Comparison of ENCODE assay signal across 11 mouse cellular contexts in the genomic region with DNA sequence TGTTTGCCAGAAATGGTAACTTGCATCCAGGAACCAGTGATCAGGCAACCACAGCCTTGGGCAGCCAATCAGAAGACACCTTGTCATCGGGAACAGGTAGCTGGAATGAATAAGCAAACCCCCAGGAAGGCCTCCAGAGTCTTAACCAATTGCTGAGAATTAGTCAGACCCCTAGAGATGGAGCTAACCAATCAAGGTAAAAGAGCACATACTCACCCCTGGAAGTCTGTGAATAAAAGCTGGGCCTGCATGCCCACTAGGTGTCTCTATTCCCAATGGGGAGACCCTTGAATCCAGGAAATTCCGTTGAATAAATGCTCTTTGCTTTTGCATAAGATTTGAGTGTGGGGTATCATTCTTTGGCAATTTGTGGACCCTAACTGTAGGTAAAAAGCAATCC. TPM values are rescaled to one million over a fixed set of nuclear protein-coding genes. Genes with fewer than 3 reads are reported as not detected.
DNase-seq lines count a peak whose midpoint lies in the region; ATAC-seq and TF ChIP-seq lines count a peak whose summit lies in the region.
"Had no signal": no experiment of that assay in that cellular context is flagged by ENCODE, and none has a peak within 500 bp of the region (broad histone marks: within the 10 kb centered on the region; RNA-seq: fewer than 3 reads in every experiment).

No protein-coding gene starts in this region.

- H3K36me3 ChIP-seq in E14TG2a.4 (ENCODE audit: insufficient read depth, low read length), result no peaks in the 10 kb centered on the region
- H3K36me3 ChIP-seq: embryonic facial prominence, embryonic 13.5 days; heart, embryonic 13.5 days had no signal

- H3K27me3 ChIP-seq in E14TG2a.4 (ENCODE audit: insufficient read depth, low read length), result no peaks in the 10 kb centered on the region; the same call in none of the 2 replicates
- H3K27me3 ChIP-seq: embryonic facial prominence, embryonic 13.5 days; heart, embryonic 13.5 days had no signal

- DNase-seq in kidney, adult 9 months, result peak; percentile 42
- no peak for DNase-seq in kidney, adult 18-20 months
- DNase-seq in 416B (ENCODE audit: low read depth), result peak; percentile 43
- DNase-seq in embryo, embryonic 11 days, result peak; percentile 48
- no peak for DNase-seq in right cerebral cortex, adult 2 months (ENCODE audit: low spot score in 2 of 2)
- DNase-seq: thymus, postnatal 14 days had no signal

- peak; percentile 54 for TF ChIP-seq CTCF in E14TG2a.4 (conservative IDR thresholded peaks at IDR 0.05; ENCODE audit: low read length)

- no peak for ATAC-seq in activated CD4-positive, CD25-positive, alpha-beta regulatory T cell, adult 4 months
- no peak for ATAC-seq in monocyte, adult 5-6 weeks (replicated peaks; ENCODE audit: insufficient number of reproducible peaks, low FRiP score, low TSS enrichment, poor library complexity, severe bottlenecking)

- H3K4me1 ChIP-seq in E14TG2a.4 (replicated peaks; ENCODE audit: low read depth, low read length), result peaks cover 8% of the 10 kb centered on the region

- no peaks in the 10 kb centered on the region for H3K9me3 ChIP-seq in E14TG2a.4 (ENCODE audit: low read length)
- H3K9me3 ChIP-seq: embryonic facial prominence, embryonic 13.5 days; heart, embryonic 13.5 days had no signal

- H3K4me3 ChIP-seq in E14TG2a.4 (replicated peaks; ENCODE audit: low read length), result no peak overlapping the region
- H3K4me3 ChIP-seq: embryonic facial prominence, embryonic 13.5 days; heart, embryonic 13.5 days had no signal

RNA-seq across cellular contexts. Expression of a gene that starts 4.9 kb away (rescaled TPM):
- polyA plus RNA-seq in activated CD4-positive, CD25-positive, alpha-beta regulatory T cell, adult 4 months (2017; shearing (Covaris generic)), result 1 to 10 TPM; 5.2 to 7.1 TPM
- 6.6 to 14.2 TPM (median 7.1 TPM) in 3 replicates for total RNA-seq in monocyte, adult 5-6 weeks (2017)

RNA-seq across cellular contexts. Expression of a gene that starts 5.4 kb away (rescaled TPM):
- polyA plus RNA-seq in activated CD4-positive, CD25-positive, alpha-beta regulatory T cell, adult 4 months (2017; shearing (Covaris generic)), result 10 to 100 TPM; 39.7 to 56.1 TPM
- total RNA-seq in monocyte, adult 5-6 weeks (2017), result 37.6 to 62.3 TPM (median 38.3 TPM) in 3 replicates

RNA-seq across cellular contexts. Expression of a gene that starts 42.8 kb away (rescaled TPM):
- polyA plus RNA-seq in activated CD4-positive, CD25-positive, alpha-beta regulatory T cell, adult 4 months (2017; shearing (Covaris generic)), result under 1 TPM; 0.46 to 0.78 TPM
- total RNA-seq in monocyte, adult 5-6 weeks (2017), result 0.29 TPM in 1 of 3 replicates, not detected in the others

Comparison
In these comparisons a context has a peak if more than half of its experiments do, and no peak if none do; other contexts are left out.
1. DNase-seq: peak in kidney, adult 9 months (single experiment), 416B (single experiment) and embryo, embryonic 11 days (single experiment); none in kidney, adult 18-20 months (single experiment) and right cerebral cortex, adult 2 months (0 of 2).